10 mouse cellular contexts compared by ENCODE assay signal in the genomic region with DNA sequence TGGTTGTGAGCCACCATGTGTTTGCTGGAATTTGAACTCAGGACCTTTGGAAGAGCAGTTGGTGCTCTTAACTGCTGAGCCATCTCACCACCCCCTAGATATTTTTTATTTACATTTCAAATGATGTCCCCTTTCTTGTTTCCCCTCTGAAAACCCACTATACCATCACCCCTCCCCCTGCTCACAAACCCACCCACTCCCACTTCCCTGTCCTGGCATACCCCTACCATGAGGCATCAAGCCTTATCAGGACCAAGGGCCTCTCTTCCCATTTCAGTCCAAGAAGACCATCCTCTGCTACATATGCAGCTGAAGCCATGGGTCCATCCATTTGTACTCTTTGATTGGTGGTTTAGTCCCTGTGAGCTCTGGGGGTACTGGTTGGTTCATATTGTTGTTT. TPM values are rescaled to one million over a fixed set of nuclear protein-coding genes. Genes with fewer than 3 reads are reported as not detected.
DNase-seq lines count a peak whose midpoint lies in the region.
"Had no signal": no experiment of that assay in that cellular context is flagged by ENCODE, and none has a peak within 500 bp of the region (broad histone marks: within the 10 kb centered on the region; RNA-seq: fewer than 3 reads in every experiment).

No protein-coding gene starts in this region.

- DNase-seq in gastrocnemius, postnatal 10 days: peak; percentile 34
- peak; percentile 97 for DNase-seq in heart, adult 11 months
- peak; percentile 38 for DNase-seq in kidney, postnatal 10 days
- DNase-seq in spleen, postnatal 14 days (ENCODE audit: low spot score in 2 of 2): peak; percentile 45 to 47
- peak; percentile 47 to 62 for DNase-seq in thymus, postnatal 10 days (ENCODE audit: low spot score in 2 of 2)
- peak; percentile 35 for DNase-seq in urinary bladder, postnatal 14 days (ENCODE audit: low spot score)

RNA-seq across cellular contexts. Expression of gene 4930467E23Rik, which starts 36.2 kb away (rescaled TPM):
- total RNA-seq in gastrocnemius, postnatal 10 days (2021): under 1 TPM; 0.12 to 0.65 TPM
- total RNA-seq: common myeloid progenitor, adult 5-6 weeks; ES-E14; hematopoietic stem cell, adult 5-6 weeks; hindbrain, postnatal 0 days had no signal

Comparison
In these comparisons a context has a peak if more than half of its experiments do, and no peak if none do; other contexts are left out.
1. Peak in every context shown above with its lines: DNase-seq.
2. DNase-seq: peak in every context shown above with its lines; median percentile 97 in heart, adult 11 months; 54 in thymus, postnatal 10 days; 46 in spleen, postnatal 14 days; 38 in kidney, postnatal 10 days; 35 in urinary bladder, postnatal 14 days; 34 in gastrocnemius, postnatal 10 days.